Mouse (Mus musculus): ENCODE measurements at regions not wholly inside any gene's neighbourhood (a gene's known extent, or its start where the extent isn't known, plus 50 kb on each side); places are given as distances from the start of the nearest gene placed in this dataset.

- Histone ChIP-seq H3K27me3 (ENCODE audit: control insufficient read depth, insufficient read depth, low read length) (no peaks in the 10 kb centered on the region), H3K9me3 (replicated peaks; ENCODE audit: control insufficient read depth, low read length) (no peaks in the 10 kb centered on the region), H3K4me3 (ENCODE audit: low read depth, low read length) (no peak overlapping the region), H3K4me2 (ENCODE audit: low read depth, low read length) (no peak overlapping the region), H3K27ac (replicated peaks; ENCODE audit: low read depth, low read length) (no peak overlapping the region), H3K4me1 (ENCODE audit: control insufficient read depth, insufficient read depth, low read length) (no peaks in the 10 kb centered on the region), H3K36me3 (replicated peaks; ENCODE audit: control insufficient read depth, insufficient read depth, low read depth, low read length) (no peaks in the 10 kb centered on the region), H3K9ac (replicated peaks; ENCODE audit: low read length) (no peak overlapping the region)
- 80% methylated on average over 8 of the region's 8 CpGs for WGBS
- DNase-seq (ENCODE audit: low spot score), result no peak
- ATAC-seq (replicated peaks; ENCODE audit: insufficient number of reproducible peaks, low FRiP score, low TSS enrichment, low read depth), result no peak
Measured at GRCm38 (mm10) chr11:114611690-114612089, 56.6 kb upstream of the Rpl38 start.

GRCm38 (mm10) chr11:114608009-114608408 is 60.3 kb upstream of the Rpl38 start:
- Histone ChIP-seq H3K36me3 (replicated peaks; ENCODE audit: control insufficient read depth, insufficient read depth, low read depth, low read length) (no peaks in the 10 kb centered on the region), H3K4me2 (ENCODE audit: low read depth, low read length) (no peak overlapping the region), H3K4me1 (ENCODE audit: control insufficient read depth, insufficient read depth, low read length) (no peaks in the 10 kb centered on the region), H3K4me3 (ENCODE audit: low read depth, low read length) (no peak overlapping the region), H3K27me3 (ENCODE audit: control insufficient read depth, insufficient read depth, low read length) (no peaks in the 10 kb centered on the region), H3K27ac (replicated peaks; ENCODE audit: low read depth, low read length) (no peak overlapping the region), H3K9me3 (replicated peaks; ENCODE audit: control insufficient read depth, low read length) (no peaks in the 10 kb centered on the region), H3K9ac (replicated peaks; ENCODE audit: low read length) (no peak overlapping the region)
- no peak for DNase-seq (ENCODE audit: low spot score)
- ATAC-seq (replicated peaks; ENCODE audit: insufficient number of reproducible peaks, low FRiP score, low TSS enrichment, low read depth), result no peak
- 92% methylated on average over 9 of the region's 9 CpGs for WGBS

- Histone ChIP-seq H3K9me3 (replicated peaks; ENCODE audit: control insufficient read depth, low read length) (no peaks in the 10 kb centered on the region), H3K4me2 (ENCODE audit: low read depth, low read length) (no peak overlapping the region), H3K4me1 (ENCODE audit: control insufficient read depth, insufficient read depth, low read length) (no peaks in the 10 kb centered on the region), H3K27me3 (ENCODE audit: control insufficient read depth, insufficient read depth, low read length) (no peaks in the 10 kb centered on the region), H3K27ac (replicated peaks; ENCODE audit: low read depth, low read length) (no peak overlapping the region), H3K4me3 (ENCODE audit: low read depth, low read length) (no peak overlapping the region), H3K9ac (replicated peaks; ENCODE audit: low read length) (no peak overlapping the region), H3K36me3 (replicated peaks; ENCODE audit: control insufficient read depth, insufficient read depth, low read depth, low read length) (no peaks in the 10 kb centered on the region)
- ATAC-seq (replicated peaks; ENCODE audit: insufficient number of reproducible peaks, low FRiP score, low TSS enrichment, low read depth) (no peak), DNase-seq (ENCODE audit: low spot score) (no peak)
- WGBS, result 82% methylated on average over 6 of the region's 6 CpGs
Measured at GRCm38 (mm10) chr11:114603108-114603507, 65.2 kb upstream of the Rpl38 start.

GRCm38 (mm10) chr11:114597225-114597624 is 71.1 kb upstream of the Rpl38 start:
- ATAC-seq (replicated peaks; ENCODE audit: insufficient number of reproducible peaks, low FRiP score, low TSS enrichment, low read depth), result no peak
- 33% methylated on average over 2 of the region's 2 CpGs for WGBS
- H3K27ac ChIP-seq (replicated peaks; ENCODE audit: low read depth, low read length), result no peak overlapping the region
- H3K9ac ChIP-seq (replicated peaks; ENCODE audit: low read length), result no peak overlapping the region
- no peak for DNase-seq (ENCODE audit: low spot score)
- H3K9me3 ChIP-seq (replicated peaks; ENCODE audit: control insufficient read depth, low read length), result no peaks in the 10 kb centered on the region
- H3K27me3 ChIP-seq (ENCODE audit: control insufficient read depth, insufficient read depth, low read length), result no peaks in the 10 kb centered on the region
- H3K4me2 ChIP-seq (ENCODE audit: low read depth, low read length), result no peak overlapping the region
- no peaks in the 10 kb centered on the region for H3K36me3 ChIP-seq (replicated peaks; ENCODE audit: control insufficient read depth, insufficient read depth, low read depth, low read length)
- no peak overlapping the region for H3K4me3 ChIP-seq (ENCODE audit: low read depth, low read length)
- no peaks in the 10 kb centered on the region for H3K4me1 ChIP-seq (ENCODE audit: control insufficient read depth, insufficient read depth, low read length)

- DNase-seq (ENCODE audit: low spot score), result no peak
- no peaks in the 10 kb centered on the region for H3K27me3 ChIP-seq (ENCODE audit: control insufficient read depth, insufficient read depth, low read length)
- H3K36me3 ChIP-seq (replicated peaks; ENCODE audit: control insufficient read depth, insufficient read depth, low read depth, low read length), result no peaks in the 10 kb centered on the region
- H3K9ac ChIP-seq (replicated peaks; ENCODE audit: low read length), result no peak overlapping the region
- H3K9me3 ChIP-seq (replicated peaks; ENCODE audit: control insufficient read depth, low read length), result no peaks in the 10 kb centered on the region
- H3K4me1 ChIP-seq (ENCODE audit: control insufficient read depth, insufficient read depth, low read length), result no peaks in the 10 kb centered on the region
- WGBS, result 77% methylated on average over 9 of the region's 9 CpGs
- no peak overlapping the region for H3K4me3 ChIP-seq (ENCODE audit: low read depth, low read length)
- no peak overlapping the region for H3K27ac ChIP-seq (replicated peaks; ENCODE audit: low read depth, low read length)
- no peak for ATAC-seq (replicated peaks; ENCODE audit: insufficient number of reproducible peaks, low FRiP score, low TSS enrichment, low read depth)
- H3K4me2 ChIP-seq (ENCODE audit: low read depth, low read length), result no peak overlapping the region
Measured at GRCm38 (mm10) chr11:114592961-114593360, 75.4 kb upstream of the Rpl38 start.

- DNase-seq (ENCODE audit: low spot score) (no peak), ATAC-seq (replicated peaks; ENCODE audit: insufficient number of reproducible peaks, low FRiP score, low TSS enrichment, low read depth) (no peak)
- Histone ChIP-seq H3K27me3 (ENCODE audit: control insufficient read depth, insufficient read depth, low read length) (no peaks in the 10 kb centered on the region), H3K36me3 (replicated peaks; ENCODE audit: control insufficient read depth, insufficient read depth, low read depth, low read length) (no peaks in the 10 kb centered on the region), H3K9ac (replicated peaks; ENCODE audit: low read length) (no peak overlapping the region), H3K4me3 (ENCODE audit: low read depth, low read length) (no peak overlapping the region), H3K4me1 (ENCODE audit: control insufficient read depth, insufficient read depth, low read length) (no peaks in the 10 kb centered on the region), H3K4me2 (ENCODE audit: low read depth, low read length) (no peak overlapping the region), H3K9me3 (replicated peaks; ENCODE audit: control insufficient read depth, low read length) (no peaks in the 10 kb centered on the region), H3K27ac (replicated peaks; ENCODE audit: low read depth, low read length) (no peak overlapping the region)
- 65% methylated on average over 9 of the region's 9 CpGs for WGBS
Measured at GRCm38 (mm10) chr11:114588554-114588953, 79.8 kb upstream of the Rpl38 start.

- H3K4me2 ChIP-seq (ENCODE audit: low read depth, low read length), result no peak overlapping the region
Measured at GRCm38 (mm10) chr11:114587986-114588385, 80.3 kb upstream of the Rpl38 start.

GRCm38 (mm10) chr11:114586400-114586799 is 81.9 kb upstream of the Rpl38 start:
- H3K9me3 ChIP-seq (replicated peaks; ENCODE audit: control insufficient read depth, low read length), result no peaks in the 10 kb centered on the region
- no peak for ATAC-seq (replicated peaks; ENCODE audit: insufficient number of reproducible peaks, low FRiP score, low TSS enrichment, low read depth)
- no peak for DNase-seq (ENCODE audit: low spot score)
- WGBS, result 88% methylated on average over 12 of the region's 12 CpGs
- no peak overlapping the region for H3K4me3 ChIP-seq (ENCODE audit: low read depth, low read length)
- H3K36me3 ChIP-seq (replicated peaks; ENCODE audit: control insufficient read depth, insufficient read depth, low read depth, low read length), result no peaks in the 10 kb centered on the region
- H3K4me1 ChIP-seq (ENCODE audit: control insufficient read depth, insufficient read depth, low read length), result no peaks in the 10 kb centered on the region
- no peak overlapping the region for H3K27ac ChIP-seq (replicated peaks; ENCODE audit: low read depth, low read length)
- no peak overlapping the region for H3K9ac ChIP-seq (replicated peaks; ENCODE audit: low read length)
- H3K27me3 ChIP-seq (ENCODE audit: control insufficient read depth, insufficient read depth, low read length), result no peaks in the 10 kb centered on the region
- H3K4me2 ChIP-seq (ENCODE audit: low read depth, low read length), result no peak overlapping the region

More at GRCm38 (mm10) chr11:114587986-114588385, 80.3 kb upstream of the Rpl38 start:
- Histone ChIP-seq H3K9me3 (replicated peaks; ENCODE audit: control insufficient read depth, low read length) (no peaks in the 10 kb centered on the region), H3K27ac (replicated peaks; ENCODE audit: low read depth, low read length) (no peak overlapping the region), H3K27me3 (ENCODE audit: control insufficient read depth, insufficient read depth, low read length) (no peaks in the 10 kb centered on the region), H3K9ac (replicated peaks; ENCODE audit: low read length) (no peak overlapping the region), H3K36me3 (replicated peaks; ENCODE audit: control insufficient read depth, insufficient read depth, low read depth, low read length) (no peaks in the 10 kb centered on the region), H3K4me1 (ENCODE audit: control insufficient read depth, insufficient read depth, low read length) (no peaks in the 10 kb centered on the region), H3K4me3 (ENCODE audit: low read depth, low read length) (no peak overlapping the region)
- DNase-seq (ENCODE audit: low spot score) (no peak), ATAC-seq (replicated peaks; ENCODE audit: insufficient number of reproducible peaks, low FRiP score, low TSS enrichment, low read depth) (no peak)
- WGBS, result 86% methylated on average over 4 of the region's 4 CpGs
